Mouse (Mus musculus) kidney, postnatal 14 days (tissue): ENCODE measurements around the gene Tmem231.
"Not testable (repeated sequence)": the region's sequence is repeated elsewhere in the genome, so short reads cannot be mapped to it uniquely, and the experiment has no call there.

ENCODE experiments used
- DNase-seq: peaks from one replicate; pipeline ENCODE4 v3.0.0; 2022; ENCODE audit warnings: mixed read lengths

Tmem231 gene

DNA sequence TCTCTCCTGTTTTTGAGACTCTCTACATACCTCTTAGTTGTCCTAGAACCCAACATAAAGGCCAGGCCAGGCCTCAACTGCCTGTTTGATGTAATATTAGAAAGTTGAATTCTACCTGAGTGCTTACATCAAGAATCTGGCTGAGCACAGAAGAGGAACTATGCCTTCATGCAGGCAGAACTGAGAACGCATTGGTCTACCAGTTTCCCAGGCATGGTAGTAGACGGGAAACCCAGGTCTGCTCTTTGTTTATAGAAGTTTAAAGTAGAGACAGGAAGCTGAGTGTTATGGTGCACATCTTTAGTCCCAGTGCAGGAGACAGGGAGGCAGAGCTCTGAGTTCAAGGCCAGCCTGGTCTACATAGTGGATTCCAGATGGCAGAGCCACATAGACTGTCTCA is 13.5 kb upstream of the Tmem231 start:
- DNase-seq = no peak

DNA sequence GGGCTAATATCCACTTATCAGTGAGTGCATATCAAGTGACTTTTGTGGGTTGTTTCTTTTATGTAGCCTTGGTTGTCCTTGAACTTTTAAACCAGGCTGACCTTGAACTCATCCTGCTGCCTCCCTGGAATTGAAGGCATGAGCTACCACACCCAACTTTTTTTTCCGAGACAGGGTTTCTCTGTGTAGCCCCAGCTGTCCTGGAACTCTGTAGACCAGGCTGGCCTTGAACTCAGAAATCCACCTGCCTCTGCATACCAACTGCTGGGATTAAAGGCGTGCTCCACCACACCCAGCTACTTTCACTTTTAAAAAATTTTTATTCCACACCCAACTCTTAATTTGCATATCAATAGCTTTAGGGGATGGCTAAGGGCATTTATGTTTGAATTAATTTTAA is 9.9 kb upstream of the Tmem231 start:
- DNase-seq = no peak

DNA sequence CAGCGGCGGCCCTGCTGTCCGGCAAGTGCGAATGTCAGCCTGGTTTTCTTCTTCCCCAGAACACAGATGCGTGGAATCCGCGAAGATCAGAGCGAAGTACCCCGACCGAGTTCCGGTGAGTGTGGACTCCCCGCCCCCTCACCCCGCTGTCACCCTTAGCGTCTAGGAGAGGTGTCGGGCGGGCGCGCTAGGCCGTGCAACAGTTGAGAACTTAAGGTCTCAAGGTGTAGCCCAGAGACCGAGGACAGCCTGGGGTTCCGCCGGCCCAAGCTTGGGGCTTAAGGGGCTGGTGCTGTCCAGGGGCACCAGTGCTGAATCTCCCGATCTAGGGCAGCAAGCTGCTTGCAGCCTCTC is 7.4 kb upstream of the Tmem231 start:
- DNase-seq = peak; percentile 59

DNA sequence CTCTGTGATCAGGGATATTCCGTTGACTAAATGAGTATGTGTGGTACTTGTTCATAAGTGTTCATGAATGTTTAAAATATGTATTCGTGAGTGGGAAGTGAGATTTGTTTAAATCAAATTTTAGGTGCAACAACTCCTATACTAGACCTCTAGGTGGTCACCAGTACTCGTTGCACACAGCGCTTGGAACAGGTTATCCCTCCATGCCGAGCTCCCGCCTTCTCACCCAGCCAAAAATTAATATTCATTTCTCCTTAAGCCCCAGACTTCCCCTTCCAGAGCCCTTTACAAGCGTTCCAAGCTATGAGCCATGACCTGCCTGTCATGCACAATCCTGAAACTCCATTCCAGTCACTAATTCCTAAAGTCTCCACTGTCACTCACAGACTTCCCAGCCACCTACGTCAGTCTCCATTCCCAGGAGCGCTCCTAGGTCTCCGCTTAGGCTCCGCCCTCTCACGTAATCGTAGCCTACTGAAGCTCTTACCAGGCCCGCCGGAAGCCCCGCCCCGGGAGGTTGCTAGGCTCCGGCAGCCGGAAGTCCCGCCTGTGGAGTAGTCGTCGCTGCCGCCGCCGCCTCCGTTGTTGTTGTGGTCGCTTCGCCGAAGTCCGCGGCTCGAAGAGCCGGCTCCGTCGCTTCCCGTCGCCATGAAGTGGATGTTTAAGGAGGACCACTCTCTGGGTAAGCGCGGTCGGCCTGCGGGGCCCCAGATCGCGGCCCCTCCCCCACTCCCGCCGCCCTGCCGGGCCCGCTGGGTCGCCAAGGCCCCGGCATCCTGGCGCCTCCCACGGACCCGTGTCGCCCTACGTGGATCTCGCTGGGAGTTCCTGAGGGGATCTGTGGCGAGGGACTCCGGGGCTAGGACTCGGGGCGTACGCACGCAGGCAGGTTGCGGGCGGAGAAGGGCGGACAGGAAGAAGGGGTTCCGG is 6.8 kb upstream of the Tmem231 start, which contains the start of gene Gabarapl2:
Gene Gabarapl2 (plus strand): TSS at position 533 of the 930 bp plus-strand sequence.
- DNase-seq = peak; percentile 99

DNA sequence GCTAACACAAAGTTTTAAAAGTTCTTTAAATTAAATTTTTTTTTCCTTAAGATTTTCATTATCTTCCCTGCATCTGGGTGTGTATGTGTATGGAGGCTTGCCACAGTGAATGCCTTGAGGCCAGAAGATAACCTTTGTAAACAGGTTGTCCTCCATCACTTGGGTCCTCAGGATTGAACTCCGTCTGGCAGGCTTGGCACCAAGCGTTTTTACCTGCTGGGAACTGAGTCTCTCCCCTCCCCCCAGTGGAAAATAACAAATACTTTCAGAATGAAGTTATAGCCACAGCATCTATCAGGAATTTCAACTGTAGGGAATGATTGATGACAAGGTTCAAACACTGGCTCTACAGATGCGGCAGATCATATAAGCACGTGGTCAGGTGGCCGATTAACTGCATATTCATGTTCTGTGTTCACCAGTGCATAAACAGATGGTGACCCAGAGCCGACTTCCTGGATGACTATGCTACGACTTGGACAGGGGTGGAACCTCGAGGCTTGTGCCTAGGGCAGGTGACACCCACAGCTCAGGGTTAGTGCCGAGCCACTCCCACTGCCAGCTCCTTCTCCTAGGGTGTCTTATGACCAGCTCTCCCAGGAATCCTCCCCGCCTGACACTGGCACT is 5.9 kb upstream of the Tmem231 start:
- peak; percentile 74 for DNase-seq

DNA sequence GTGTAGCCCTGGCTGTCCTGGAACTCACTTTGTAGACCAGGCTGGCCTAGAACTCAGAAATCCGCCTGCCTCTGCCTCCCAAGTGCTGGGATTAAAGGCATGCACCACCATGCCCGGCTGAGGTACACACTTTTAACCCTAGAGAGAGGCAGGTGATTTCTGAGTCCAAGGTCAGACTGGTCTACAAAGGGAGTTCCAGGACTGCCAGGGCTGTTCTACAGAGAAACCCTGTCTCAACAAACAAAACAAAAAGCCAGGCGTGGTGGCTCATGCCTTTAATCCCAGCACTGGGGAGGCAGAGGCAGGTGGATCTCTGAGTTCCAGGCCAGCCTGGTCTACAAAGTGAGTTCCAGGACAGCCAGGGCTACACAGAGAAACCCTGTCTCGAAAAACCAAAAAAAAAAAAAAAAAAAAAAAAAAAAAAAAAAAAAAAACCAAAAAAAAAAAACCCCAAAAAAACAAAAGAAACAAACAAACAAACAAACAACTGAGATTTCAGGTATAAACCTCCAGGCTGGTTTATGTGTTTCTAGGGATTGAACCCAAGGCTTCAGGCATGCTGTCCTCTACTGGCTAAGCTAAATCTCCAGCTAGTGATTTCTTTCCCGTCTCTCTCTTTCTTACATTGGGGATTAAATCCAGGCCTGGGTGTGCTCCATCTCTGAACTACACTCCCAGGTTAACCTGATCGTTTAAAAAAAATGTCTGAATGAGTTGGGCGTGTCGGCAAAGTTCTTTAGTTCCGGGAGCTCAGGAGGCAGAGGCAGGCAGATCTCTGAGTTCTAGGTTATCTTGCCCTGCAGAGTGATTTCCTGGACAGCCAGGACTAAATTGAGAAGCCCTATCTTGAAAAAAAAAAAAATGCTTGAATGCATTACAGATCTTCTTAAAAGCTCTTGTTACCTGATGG is 4.7 kb upstream of the Tmem231 start:
- not testable (repeated sequence) for DNase-seq

DNA sequence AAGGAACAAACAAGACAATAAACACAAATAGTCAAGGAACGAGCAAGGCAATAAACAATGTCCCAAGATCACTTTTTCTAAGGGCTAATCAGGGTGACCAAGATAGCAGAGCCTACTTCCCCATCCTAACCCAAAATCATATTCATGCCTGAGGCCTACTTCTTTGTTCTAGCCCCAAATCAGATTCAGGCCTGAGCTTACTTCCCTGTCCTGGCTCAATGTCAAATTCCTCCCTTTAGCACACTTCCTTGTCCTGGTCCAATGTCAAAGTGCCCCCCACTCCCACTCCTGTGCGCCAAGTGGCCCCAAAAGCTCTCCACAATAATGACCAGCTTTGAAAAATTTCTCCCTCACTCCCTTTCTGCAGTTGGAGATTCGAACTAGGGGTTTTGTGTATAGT is 3.5 kb upstream of the Tmem231 start:
- DNase-seq = no peak

DNA sequence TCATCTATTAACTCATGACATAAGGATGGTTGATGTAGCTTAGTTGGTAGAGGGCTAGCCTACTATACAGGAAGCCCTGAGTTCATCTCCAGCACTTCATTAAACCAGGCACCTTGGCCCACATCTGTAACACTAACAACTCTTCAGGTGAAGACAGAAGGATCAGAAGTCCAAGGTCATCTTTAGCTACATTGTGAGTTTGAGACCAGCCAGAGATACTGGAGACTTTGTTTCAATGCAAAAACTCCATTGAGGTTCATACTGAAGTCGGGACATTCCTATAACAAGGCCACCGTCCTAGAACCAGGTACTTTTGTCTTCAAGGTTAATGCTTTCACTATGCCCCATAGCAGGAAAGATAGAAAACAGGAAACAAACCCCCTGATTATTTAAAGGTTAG is 520 bp upstream of the Tmem231 start:
- DNase-seq = no peak

DNA sequence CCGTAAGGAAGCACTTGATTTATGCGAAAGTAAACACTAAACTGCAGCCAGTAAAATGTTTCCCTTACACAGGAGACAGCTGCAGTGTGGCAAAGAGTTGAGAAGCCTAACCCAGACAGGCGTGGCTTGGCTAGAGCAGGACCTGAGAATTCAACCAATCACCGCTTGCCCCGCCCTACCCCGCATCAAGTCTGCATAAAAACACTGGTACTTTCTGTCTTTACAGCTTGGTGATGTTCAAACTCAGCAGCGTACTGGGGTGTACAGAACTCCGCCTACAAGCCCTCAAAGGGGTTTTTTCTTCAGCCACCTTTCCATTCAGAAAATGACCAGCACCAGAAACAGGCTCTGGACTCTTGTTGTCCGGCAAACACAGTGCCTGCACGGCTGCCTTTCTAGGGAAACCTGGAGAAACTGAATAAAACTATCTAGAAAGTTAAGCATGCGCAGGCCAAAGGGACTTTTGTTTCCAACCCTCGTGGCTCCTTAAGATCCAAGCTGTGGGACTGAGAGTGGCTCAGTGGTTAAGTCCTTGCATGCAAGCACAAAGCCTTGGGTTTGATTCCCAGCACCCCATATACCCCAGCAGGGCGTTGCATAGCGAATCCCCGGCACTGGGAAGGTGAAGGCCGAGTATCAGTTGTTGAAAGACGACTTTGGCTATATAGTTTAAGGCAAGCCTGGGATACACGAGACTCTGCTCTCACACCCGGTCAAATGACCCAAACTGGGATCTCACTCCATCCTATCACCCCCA is 923 bp downstream of the Tmem231 start:
- peak; percentile 84 for DNase-seq

DNA sequence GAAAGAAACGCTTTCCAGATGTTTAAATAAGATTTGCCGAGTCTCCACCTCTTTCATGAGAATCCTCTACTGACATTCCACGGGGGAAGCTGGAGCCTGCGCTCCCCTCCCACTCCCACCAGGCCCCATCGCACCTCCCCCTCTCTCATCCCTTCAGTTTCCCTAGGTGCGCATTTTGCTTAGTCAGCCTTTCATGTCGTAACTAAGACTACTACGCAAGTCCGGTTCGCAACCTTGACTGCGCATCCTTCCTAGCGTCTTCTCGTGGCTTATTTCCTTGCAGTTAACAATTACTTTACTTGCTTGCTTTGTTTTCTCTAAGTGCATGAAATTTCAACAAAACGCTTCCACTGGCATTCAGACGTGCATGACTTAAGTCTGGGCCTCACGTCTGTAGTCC is 2.0 kb downstream of the Tmem231 start:
- no peak for DNase-seq

DNA sequence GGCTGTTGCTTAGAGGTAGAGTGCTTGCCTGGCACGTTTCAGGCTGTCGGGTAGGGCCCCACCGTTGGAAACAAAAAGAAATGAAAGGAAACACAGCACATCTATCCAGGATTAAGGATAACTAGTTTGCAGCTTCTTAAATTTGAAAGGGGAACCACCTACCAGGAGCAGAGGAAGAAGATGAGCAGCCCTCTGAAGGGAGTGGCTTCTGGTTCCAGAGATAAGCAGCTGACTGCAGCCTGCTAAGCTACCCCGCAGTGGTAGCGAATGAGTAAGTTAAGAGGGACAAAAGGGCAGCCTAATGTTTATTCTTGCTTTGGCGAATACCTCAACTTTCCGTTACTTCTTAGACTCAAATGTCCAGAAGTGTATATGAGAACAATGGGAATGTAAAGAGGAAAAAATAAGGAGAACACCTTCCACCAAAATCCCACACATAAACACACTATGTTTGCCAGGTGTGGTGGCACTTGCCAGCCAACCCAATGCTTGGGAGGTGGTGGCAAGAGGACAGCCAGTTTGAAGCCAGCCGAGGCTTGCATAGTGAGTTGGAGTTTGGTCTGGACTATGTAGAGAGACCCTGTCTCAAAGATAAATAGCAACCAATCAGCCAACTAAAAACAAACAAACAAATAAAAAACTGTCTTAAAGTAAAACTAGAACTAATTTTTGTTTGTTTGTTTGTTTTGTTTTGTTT is 3.9 kb downstream of the Tmem231 start:
- no peak for DNase-seq

DNA sequence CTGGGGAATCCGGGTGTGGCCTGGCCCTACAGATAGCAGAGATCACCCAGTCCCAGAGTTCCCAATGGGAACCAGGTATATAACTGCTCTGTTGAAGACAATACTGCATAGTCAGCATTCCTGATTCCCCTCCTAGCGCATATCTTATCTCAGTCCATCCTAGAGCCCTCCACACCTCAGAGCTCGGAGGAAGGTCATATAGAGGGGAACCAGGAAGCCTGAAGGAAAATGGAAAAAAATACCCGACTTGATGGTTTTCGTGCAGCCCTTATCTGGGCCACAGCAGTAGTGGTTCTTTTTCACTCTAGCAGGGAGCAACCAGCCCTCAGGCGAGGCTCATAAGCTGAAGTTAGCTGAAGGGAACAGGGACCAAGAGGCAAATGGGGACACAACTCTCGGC is 8.7 kb downstream of the Tmem231 start:
- DNase-seq = no peak

DNA sequence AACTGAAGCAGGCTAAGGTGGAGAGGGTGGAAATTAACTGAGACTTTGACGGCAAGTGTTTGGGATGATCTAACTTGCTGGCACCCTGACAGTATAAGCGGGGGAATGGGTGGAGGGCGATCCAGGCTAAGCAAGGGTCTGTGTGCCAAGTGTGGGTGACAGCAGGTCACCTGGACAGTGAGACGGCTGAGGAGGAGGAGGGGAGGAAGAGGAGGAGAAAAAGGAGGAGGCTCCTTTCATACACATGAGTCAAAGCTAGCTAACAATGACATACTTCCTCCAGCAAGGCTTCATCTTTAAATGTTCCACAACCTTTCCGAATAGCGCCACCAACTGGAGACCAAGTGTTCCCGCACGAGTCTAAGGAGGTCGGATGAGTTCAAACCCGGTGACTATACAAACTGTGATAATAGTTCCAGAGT is 10.3 kb downstream of the Tmem231 start:
- peak; percentile 53 for DNase-seq

DNA sequence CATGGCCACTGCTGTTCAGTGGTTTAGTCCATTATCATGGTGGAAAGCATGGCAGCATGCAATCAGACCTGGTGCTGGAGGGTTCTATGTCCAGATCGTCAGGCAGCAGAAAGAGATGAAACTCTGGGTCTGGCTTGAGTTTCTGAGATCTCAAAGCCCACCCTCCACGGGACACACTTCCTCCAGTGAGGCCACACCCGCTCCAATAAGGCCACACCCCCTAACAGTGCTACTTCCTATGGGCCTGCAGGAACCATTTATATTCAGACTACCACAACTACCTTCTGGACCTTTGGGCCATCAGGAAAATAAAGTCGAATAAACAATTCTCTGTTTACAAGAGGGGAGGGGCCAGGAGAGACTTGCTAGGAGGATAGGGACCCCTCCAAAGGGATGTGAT is 12.7 kb downstream of the Tmem231 start:
- no peak for DNase-seq

DNA sequence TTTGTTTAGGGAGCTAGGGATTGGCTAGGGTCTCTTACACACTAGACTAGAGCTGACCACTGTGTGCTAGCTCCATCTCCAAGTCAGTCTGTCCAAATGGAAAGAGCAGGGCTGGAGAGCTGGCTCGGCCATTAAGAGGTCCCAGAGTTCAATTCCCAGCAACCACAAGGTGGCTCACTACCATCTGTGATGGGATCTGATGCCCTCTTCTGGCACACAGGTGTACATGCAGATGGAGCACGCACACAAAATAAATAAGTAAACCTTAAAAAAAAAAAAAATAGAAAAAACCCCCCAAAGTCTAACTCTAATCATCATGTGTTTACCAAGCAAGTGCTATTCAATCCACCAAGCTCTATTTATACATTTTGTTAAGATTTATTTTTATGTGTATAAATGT is 14.0 kb downstream of the Tmem231 start:
- no peak for DNase-seq

DNA sequence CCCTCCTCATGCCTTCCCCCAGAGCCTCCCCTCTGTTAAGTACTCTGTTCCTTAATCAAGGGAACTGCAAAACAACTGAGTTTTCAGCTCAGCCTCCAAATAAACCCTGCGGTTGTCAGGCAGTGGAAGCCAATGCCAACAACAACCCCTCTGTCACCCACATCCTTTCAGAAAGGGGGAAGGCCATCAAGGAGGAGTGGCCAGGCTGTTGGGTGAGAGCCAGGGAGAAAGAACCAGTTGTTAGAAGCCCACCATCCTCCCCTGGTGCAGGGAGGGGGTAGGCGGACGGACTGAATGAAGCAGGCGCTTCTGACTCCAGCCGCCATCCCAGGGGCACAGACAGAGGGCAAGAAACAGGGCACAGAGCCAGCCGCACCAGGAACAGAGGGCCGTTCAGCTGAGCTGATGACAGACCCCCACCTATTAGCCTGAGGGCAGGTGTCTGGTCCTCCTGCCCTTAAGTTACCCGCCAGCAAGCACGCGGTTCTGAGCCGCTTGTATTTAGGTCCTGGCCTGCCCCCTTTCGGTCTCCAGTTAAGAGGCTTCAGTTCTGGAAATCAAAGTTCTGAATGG is 20.7 kb downstream of the Tmem231 start:
- DNase-seq = no peak

DNA sequence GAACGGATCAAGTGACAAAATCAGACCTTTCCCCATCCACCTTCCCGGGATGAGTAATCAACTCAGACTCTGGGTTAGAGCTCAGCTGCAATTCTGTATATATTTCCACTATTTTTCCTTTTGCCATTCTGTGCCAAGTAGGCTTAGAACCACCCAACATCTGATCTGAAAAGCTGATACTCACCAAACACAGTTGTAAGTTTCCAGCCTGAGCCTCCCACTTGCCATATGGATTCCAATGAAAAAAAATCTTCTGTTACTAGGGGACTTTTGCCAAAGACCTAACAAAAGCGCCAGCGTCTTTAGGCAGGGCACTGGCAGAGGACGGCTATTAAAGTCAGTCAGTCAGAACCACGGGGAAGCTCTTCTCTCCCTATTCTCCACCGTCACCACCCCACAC is 22.1 kb downstream of the Tmem231 start:
- DNase-seq = no peak

DNA sequence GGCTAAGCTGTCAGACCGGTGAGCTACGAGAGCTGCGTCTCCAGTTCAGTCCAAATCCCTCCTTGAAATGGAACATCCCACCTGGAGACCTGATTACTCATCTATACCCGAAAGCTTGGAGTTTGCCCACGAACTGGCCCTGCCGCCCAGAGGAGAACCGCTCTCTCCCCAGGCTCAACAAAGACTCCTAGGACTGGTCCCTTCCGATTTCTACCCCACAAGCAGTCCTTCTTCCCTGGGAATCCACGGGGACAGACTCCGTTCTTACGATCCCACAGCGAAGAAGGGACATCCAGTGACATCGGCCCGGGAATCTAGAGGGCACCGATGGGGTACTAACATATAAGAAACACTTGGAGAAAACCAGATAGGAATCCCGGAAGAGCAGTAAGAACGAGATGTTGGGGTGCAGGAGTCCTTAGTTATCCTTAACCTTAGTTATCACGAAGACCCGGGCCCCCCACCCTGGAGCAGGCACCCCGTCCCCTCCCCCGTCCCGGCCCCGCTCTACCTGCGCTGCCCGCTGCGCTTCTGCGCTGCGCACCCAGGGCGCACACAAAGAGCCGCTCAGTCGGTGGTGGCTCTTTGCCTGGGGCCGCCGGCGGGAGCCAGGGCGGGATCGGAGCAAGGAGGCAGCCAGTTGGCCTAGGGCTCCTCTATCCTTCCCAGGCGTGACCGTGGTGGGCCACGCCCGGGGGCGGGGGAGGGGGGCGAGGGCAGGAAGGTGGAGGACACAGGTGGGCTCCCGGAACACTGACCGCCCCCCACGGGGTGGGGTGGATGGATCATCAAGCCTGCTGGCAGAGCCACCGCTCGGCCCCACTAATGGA is 23.8 kb downstream of the Tmem231 start, which contains the start of gene Chst5:
Gene Chst5 (minus strand): TSS at position 827 of the 830 bp plus-strand sequence.
- no peak for DNase-seq

DNA sequence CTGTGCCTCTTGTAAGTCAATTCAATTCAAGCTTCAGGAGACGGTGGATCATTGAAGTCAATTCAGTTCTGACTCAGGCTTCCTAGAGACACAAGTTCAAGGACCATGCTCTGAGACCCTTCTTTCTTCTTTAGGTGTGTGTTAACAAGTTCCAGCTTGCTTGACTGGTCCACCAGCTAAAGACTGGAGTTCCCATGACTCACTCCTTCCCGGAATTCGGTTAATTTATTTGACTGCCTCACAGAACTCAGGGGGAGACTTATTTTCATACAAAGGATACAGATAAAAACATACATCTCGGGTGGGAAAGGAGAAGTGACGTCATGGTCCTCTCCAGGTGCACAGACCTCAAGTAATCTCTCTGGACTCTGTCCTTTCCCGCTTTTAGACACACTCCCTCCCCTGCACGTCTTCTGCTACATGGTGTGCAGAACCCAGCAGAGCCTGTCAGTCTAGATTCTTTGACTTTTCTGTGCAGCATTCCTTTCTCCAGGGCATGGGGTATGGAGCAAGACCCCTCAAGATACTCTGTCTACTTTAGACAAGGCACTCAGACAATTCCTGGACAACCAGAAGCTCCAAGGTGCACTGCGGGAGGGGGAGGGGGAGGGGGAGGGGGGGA is 28.1 kb downstream of the Tmem231 start:
- no peak for DNase-seq

DNA sequence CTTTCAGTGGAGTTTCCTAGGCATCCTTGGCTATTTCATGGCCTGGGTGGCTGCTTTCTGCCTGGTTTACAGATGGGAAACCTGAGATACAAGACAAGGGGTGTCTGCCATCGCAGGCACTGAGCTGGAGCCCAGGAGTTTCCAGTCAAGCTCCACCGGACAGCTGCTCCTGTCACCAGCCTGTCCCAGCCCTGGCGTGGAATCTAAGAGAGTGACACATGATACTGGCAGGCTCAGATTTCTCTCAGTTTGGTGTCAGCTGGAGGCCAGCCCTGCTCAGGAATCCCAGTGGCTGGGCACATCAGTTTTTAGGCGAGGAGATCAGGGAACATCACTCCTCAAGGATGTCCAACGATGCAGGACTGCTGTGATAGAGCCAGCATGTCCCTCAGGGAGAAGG is 31.6 kb downstream of the Tmem231 start:
- no peak for DNase-seq
